Mouse (Mus musculus): Measurements from ENCODE around the gene Laptm5.

DNA sequence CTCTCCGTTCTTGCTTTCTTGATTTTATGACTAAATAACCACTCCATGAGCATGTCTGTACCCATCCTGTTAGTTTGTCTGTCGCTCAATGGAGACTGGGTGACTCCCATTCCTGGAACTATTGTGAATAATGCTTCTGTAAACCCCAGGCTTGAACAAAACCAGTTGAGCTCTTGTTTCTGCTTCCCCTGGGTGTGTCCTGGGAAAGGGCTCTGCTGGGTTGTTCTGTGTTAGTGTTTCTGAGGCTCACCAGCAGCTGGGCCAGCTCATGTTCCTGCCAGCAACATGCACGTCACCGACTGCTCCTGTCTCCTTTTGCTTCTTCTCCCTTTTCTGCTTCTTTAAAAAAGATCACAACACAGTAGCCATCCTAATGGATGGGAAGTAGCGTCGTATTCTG, 17.2 kb upstream of the Laptm5 start:
- TF ChIP-seq CTCF (conservative IDR thresholded peaks at IDR 0.05; ENCODE audit: low read length) (no peak), NANOG (IDR thresholded peaks at IDR 0.05; ENCODE audit: borderline replicate concordance, low read length) (no peak), POU5F1 (IDR thresholded peaks at IDR 0.05; ENCODE audit: borderline replicate concordance, low read length) (no peak)
